Mouse (Mus musculus): ENCODE data around the gene Nit1.

DNA sequence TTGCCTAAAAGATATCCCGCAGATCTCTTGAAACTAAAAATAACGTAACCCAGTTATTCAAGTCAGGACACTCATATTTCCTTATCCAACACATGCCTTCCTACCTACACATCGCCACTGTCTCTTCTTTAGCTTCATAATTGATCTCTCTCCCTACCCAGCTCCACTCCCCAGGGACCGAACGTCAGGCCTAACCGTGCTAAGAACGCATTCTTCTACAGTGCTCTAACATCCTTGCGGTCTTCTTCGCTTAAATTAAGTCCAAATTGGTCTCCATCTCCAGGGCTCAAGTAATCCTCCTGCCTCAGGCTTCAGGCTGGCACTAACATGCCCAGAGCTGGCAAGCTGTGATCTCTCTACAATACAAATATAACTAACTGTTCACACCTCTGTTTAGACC, 17.2 kb downstream of the Nit1 start:
- TF ChIP-seq ZC3H11A (IDR thresholded peaks at IDR 0.05; ENCODE audit: borderline replicate concordance, low read depth, low read length) (no peak), MAFK (IDR thresholded peaks at IDR 0.05; ENCODE audit: insufficient read depth, low read depth, low read length) (no peak), HCFC1 (IDR thresholded peaks at IDR 0.05; ENCODE audit: borderline replicate concordance, insufficient read depth, low read length) (no peak), CHD2 (IDR thresholded peaks at IDR 0.05; ENCODE audit: low read depth, low read length) (no peak)

Data from ES-E14 (cell line).